Mouse (Mus musculus) embryonic facial prominence, embryonic 12.5 days (tissue): Measurements from ENCODE around the gene Adam1a. TPM values are rescaled to one million over a fixed set of nuclear protein-coding genes. Genes with fewer than 3 reads are reported as not detected.

Experiments
- ATAC-seq: fragments of 200-750 bp; cut with Nextera tagmentation; 2 replicates; pipeline ENCODE4 v1.8.0; 2017; ENCODE audit not compliant: insufficient number of reproducible peaks, insufficient read depth, low FRiP score, low TSS enrichment
- H3K27ac ChIP-seq: fragments of 300-500 bp; sonication (generic); 2 replicates; pipeline ENCODE4 v1.5.1; 2016; ENCODE audit warnings: mild to moderate bottlenecking
- H3K27me3 ChIP-seq: fragments of 300-500 bp; sonication (generic); 2 replicates; pipeline ENCODE4 v1.6.1; 2016; ENCODE audit warnings: mild to moderate bottlenecking, moderate library complexity
- H3K36me3 ChIP-seq: fragments of 300-500 bp; sonication (generic); 2 replicates; pipeline ENCODE4 v1.6.1; 2016; ENCODE audit warnings: mild to moderate bottlenecking
- H3K4me1 ChIP-seq: fragments of 300-500 bp; sonication (generic); 2 replicates; pipeline ENCODE4 v1.6.1; 2016
- H3K4me2 ChIP-seq: fragments of 300-500 bp; sonication (generic); replicated peaks from 2 replicates; pipeline ENCODE4 v1.6.1; 2016; ENCODE audit warnings: mild to moderate bottlenecking, moderate library complexity
- H3K4me3 ChIP-seq: fragments of 300-500 bp; sonication (generic); 2 replicates; pipeline ENCODE4 v1.5.1; 2016; ENCODE audit warnings: mild to moderate bottlenecking
- H3K9ac ChIP-seq: fragments of 300-500 bp; sonication (generic); 2 replicates; pipeline ENCODE4 v1.6.1; 2016; ENCODE audit warnings: mild to moderate bottlenecking, moderate library complexity
- H3K9me3 ChIP-seq: fragments of 300-500 bp; sonication (generic); 2 replicates; pipeline ENCODE4 v1.6.1; 2016; ENCODE audit warnings: mild to moderate bottlenecking, moderate library complexity
- WGBS: fragments of 180-500 bp; shearing (Covaris S2); methylation state at CpG from one replicate; pipeline ENCODE4 v1.1.7; 2016; 5-methylcytosine and 5-hydroxymethylcytosine counted together
- polyA plus RNA-seq: library from polyadenylated mRNA; unstranded; fragments of >200 nt; fragmentation: Nextera tagmentation; extraction: Ambion mirVana; gene quantifications from 2 replicates; pipeline ENCODE4 v1.2.1, GENCODE M21; 2016

Adam1a gene
- 2.0 and 2.1 TPM in 2 replicates for polyA plus RNA-seq

DNA sequence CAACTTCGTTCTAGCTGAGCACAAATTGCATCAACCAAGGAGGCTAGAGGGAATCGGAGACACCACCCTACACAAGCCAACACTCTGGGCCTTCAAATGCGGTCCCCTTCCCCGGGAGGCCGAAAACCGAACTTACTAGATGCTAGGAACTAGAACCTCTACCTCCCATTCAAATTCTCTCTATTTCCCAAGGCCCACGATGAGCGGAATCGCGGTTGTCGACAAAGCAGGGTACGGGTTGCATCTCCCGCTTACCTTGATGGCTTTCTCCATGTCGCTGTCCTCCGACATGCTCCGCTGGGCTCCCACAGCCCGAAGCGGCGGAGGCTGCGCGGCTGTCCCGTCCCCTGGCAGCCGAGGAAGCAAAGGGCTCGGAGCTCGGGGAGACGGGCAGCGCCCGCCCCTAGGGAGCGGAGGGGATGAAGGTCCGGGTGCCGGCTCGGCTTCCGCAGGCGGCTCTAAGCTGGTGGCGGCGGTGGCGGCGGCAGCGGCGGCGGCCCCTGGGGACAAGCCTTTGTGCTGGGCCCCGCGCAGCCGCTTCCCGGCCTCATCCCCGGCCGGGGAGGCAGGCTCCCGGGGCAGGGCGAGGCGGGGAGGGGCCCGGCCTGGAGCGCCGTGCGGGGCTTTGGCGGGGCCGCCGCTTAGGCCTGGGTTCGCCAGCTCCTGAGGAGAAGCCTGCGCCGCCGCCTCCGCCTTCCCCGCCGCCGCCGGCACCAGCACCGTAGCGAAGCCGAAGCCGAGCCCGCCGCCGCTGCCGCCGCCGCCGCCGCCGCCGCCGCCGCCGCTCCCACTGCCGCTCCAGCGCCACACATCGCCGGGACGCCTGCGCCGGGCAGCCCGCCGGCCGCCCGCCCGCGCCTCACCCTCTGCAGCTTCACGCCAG, at the start of gene Adam1a, which contains the start of gene Gm42878:
Gene Adam1a (minus strand): TSS at position 573 of the 883 bp plus-strand sequence.
Gene Gm42878 (minus strand): TSS at position 573 of the 883 bp plus-strand sequence.
- ATAC-seq = no peak
- Histone ChIP-seq H3K36me3 (no peaks in the 10 kb centered on the region), H3K4me1 (peaks cover 16% of the 10 kb centered on the region), H3K9ac (peak within 1 kb of the TSS; percentile 100), H3K4me2 (peak within 1 kb of the TSS; percentile 80), H3K27ac (peak within 1 kb of the TSS; percentile 96), H3K27me3 (no peaks in the 10 kb centered on the region), H3K9me3 (no peaks in the 10 kb centered on the region), H3K4me3 (peak within 1 kb of the TSS; percentile 100)
- WGBS = under 1% methylated on average over 61 of the region's 97 CpGs

DNA sequence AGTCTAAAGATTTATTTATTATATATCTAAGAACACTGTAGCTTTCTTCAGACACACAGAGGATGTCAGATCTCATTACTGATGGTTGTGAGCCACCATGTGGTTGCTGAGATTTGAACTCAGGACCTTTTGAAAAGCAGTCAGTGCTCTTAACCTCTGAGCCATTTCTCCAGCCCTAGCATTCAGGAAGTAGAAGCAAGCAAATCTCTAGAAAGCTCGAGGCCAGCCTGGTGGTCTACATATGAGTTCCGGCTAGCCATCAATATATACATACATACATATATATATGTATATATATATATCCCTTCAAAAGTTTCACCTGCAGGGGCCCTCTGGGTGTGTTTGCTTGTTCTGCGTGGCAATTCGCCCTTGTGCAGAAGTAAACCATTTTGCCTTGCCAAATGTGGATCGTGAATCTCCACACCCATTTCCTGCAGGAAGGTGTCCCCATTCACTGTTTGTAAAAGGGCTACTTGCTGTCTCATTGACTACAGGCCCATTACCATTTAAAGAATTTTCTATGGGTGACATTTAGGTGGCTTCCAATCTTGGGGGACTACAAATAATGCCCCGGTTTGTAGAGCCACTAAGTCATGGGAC, 49.5 kb upstream of the Adam1a start:
- Histone ChIP-seq H3K9me3 (no peaks in the 10 kb centered on the region), H3K27ac (peak overlapping the region; percentile 91), H3K4me2 (peak overlapping the region; percentile 92), H3K4me1 (peaks cover 15% of the 10 kb centered on the region; the same call in 1 of the 2 replicates), H3K9ac (no peak overlapping the region), H3K27me3 (no peaks in the 10 kb centered on the region), H3K4me3 (no peak overlapping the region), H3K36me3 (no peaks in the 10 kb centered on the region)
- WGBS = 83% methylated on average over 6 of the region's 6 CpGs
- no peak for ATAC-seq

- Histone ChIP-seq H3K9me3 (no peaks in the 10 kb centered on the region), H3K27ac (peak within 1 kb of the TSS; percentile 91), H3K36me3 (no peaks in the 10 kb centered on the region), H3K4me1 (peaks cover 15% of the 10 kb centered on the region; the same call in 1 of the 2 replicates), H3K9ac (peak within 1 kb of the TSS; percentile 77), H3K4me2 (peak within 1 kb of the TSS; percentile 92), H3K4me3 (peak within 1 kb of the TSS; percentile 88), H3K27me3 (no peaks in the 10 kb centered on the region)
- peak; percentile 88 for ATAC-seq
- 2% methylated on average over 47 of the region's 47 CpGs for WGBS
Measured at GRCm38 (mm10) chr5:121593451-121594401, 48.4 kb upstream of the Adam1a start, which contains the start of gene Aldh2. Gene Aldh2 (minus strand): TSS chr5:121593824.

GRCm38 (mm10) chr5:121592816-121593407, 47.6 kb upstream of the Adam1a start:
- no peaks in the 10 kb centered on the region for H3K36me3 ChIP-seq
- peaks cover 15% of the 10 kb centered on the region; the same call in 1 of the 2 replicates for H3K4me1 ChIP-seq
- H3K4me2 ChIP-seq = peak overlapping the region; percentile 92
- peak overlapping the region; percentile 77 for H3K9ac ChIP-seq
- no peaks in the 10 kb centered on the region for H3K9me3 ChIP-seq
- H3K27me3 ChIP-seq = no peaks in the 10 kb centered on the region
- H3K4me3 ChIP-seq = peak overlapping the region; percentile 88
- peak; percentile 59 for ATAC-seq
- WGBS = 3% methylated on average over 33 of the region's 33 CpGs
- H3K27ac ChIP-seq = peak overlapping the region; percentile 91

DNA sequence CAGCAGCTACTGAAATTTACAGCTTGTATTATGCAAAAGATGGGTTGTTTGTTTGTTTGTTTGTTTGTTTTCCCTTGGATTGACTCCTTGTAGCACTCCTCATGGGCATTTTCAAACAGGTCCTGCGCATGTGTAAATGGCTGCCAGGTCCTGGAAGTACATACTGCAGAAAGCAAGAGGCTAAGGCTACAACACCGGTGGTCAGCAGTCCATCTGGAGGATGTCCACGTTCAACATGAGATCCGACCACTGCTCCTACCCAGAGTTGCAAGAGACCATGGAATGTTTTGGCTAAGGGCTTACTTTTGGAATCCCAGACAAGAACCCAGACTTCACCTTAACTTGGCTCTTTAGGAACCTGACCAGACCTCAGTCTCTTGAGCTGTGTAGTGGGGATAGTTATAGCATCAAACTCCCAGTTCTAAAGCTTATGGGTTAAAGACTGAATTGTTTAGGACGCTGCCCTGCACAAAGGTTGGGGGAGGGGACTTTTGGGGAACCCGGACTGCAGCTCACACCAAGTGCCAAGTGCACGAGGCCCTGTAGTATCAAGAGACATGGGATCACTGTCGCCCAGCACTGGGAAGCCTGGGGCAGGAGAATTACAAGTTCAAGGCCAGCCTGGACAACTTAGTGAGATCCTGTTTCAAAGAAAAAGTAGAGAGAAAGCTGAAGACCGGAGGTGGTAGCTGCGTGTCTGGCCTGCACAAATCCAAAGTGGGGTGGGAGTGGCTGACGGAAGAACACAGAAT, 47.0 kb upstream of the Adam1a start:
- 56% methylated on average over 11 of the region's 11 CpGs for WGBS
- Histone ChIP-seq H3K36me3 (no peaks in the 10 kb centered on the region), H3K4me3 (peak overlapping the region; percentile 88), H3K4me2 (peak overlapping the region; percentile 92), H3K4me1 (peaks cover 15% of the 10 kb centered on the region; the same call in 1 of the 2 replicates), H3K27ac (no peak overlapping the region), H3K27me3 (no peaks in the 10 kb centered on the region), H3K9ac (peak overlapping the region; percentile 77), H3K9me3 (no peaks in the 10 kb centered on the region)
- no peak for ATAC-seq

- no peaks in the 10 kb centered on the region for H3K27me3 ChIP-seq
- H3K4me3 ChIP-seq = no peak overlapping the region
- H3K27ac ChIP-seq = no peak overlapping the region
- no peaks in the 10 kb centered on the region for H3K9me3 ChIP-seq
- WGBS = 82% methylated on average over 11 of the region's 11 CpGs
- ATAC-seq = no peak
- H3K4me1 ChIP-seq = peaks cover 15% of the 10 kb centered on the region; the same call in 1 of the 2 replicates
- no peak overlapping the region for H3K9ac ChIP-seq
- H3K36me3 ChIP-seq = no peaks in the 10 kb centered on the region
- H3K4me2 ChIP-seq = 0 out of 2 replicates have a peak overlapping the region, but pooled peaks have one; percentile 92
Measured at GRCm38 (mm10) chr5:121591417-121592063, 46.3 kb upstream of the Adam1a start.

DNA sequence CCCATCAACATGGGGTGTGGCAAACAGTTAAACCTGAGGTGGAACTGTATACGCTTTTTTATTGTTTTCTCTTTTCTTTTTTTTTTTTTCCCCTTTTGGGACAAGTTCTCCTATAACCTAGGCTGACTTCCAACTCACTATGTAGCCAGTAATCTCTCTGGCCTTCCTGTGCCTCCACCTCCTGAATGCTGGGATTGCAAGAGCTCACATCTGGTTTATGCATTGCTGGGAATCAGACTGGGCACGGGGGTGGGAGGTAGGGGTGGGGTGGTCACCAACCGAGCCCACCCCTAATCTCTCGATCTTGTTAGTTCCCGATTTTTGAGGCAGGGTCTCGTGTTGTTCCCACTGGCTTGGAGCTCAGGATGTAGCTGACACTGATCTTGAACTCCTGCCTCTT, 44.6 kb upstream of the Adam1a start:
- Histone ChIP-seq H3K4me1 (peaks cover 15% of the 10 kb centered on the region; the same call in 1 of the 2 replicates), H3K36me3 (no peaks in the 10 kb centered on the region), H3K4me2 (no peak overlapping the region), H3K27ac (no peak overlapping the region), H3K9me3 (no peaks in the 10 kb centered on the region), H3K9ac (no peak overlapping the region), H3K4me3 (no peak overlapping the region), H3K27me3 (no peaks in the 10 kb centered on the region)
- no peak for ATAC-seq
- WGBS = 88% methylated on average over 6 of the region's 6 CpGs

- Histone ChIP-seq H3K27me3 (no peaks in the 10 kb centered on the region), H3K4me3 (no peak overlapping the region), H3K4me1 (peaks cover 11% of the 10 kb centered on the region), H3K9ac (no peak overlapping the region), H3K4me2 (no peak overlapping the region), H3K36me3 (no peaks in the 10 kb centered on the region), H3K27ac (no peak overlapping the region), H3K9me3 (no peaks in the 10 kb centered on the region)
- 56% methylated on average over 6 of the region's 6 CpGs for WGBS
- ATAC-seq = no peak
Measured at GRCm38 (mm10) chr5:121586400-121587039, 41.2 kb upstream of the Adam1a start.

DNA sequence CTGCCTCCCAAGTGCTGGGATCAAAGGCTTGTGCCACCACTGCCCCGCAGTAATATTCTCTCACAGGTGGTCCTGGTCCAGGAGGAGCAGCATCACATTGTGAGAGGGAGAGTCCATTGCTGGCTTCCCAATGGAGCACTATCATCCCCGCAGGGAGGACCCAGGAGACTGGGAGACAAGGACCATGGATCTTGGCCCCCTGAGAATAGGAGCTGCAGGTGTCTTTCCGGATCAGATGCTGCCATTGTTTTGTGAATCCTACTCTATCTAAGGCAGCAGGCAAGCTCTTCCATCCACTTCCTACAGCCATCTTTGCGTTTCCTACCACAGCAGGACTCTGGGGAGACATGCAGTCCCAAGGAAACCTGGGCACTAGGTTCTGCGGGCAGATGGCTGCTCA, 40.4 kb upstream of the Adam1a start:
- Histone ChIP-seq H3K9ac (no peak overlapping the region), H3K27ac (no peak overlapping the region), H3K36me3 (no peaks in the 10 kb centered on the region), H3K4me1 (peaks cover 8% of the 10 kb centered on the region), H3K9me3 (no peaks in the 10 kb centered on the region), H3K4me2 (no peak overlapping the region), H3K27me3 (no peaks in the 10 kb centered on the region), H3K4me3 (no peak overlapping the region)
- no peak for ATAC-seq
- 87% methylated on average over 5 of the region's 5 CpGs for WGBS
